ENCODE assay signal across 23 mouse cellular contexts in the genomic region with DNA sequence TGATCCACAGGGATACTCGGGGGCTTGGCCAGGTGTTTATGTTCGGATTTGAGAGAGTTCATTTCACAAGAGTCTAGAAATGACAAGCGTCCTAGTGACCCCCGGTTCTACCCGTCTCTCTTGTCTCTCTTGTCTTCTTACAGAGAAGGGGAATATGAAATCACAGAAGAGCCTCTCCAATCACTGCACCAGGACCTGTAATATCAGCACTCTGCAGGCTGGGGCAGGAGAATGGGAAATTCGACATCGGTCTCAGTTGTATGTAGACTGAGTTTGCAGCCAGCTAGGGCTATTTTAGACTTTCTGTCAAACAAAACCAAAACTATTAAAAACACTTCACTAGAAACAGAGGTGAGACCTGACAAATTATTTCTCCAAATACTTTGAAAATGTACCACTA.
DNase-seq lines count a peak whose midpoint lies in the region; ATAC-seq and TF ChIP-seq lines count a peak whose summit lies in the region.
"Had no signal": no experiment of that assay in that cellular context is flagged by ENCODE, and none has a peak within 500 bp of the region (broad histone marks: within the 10 kb centered on the region; RNA-seq: fewer than 3 reads in every experiment).

No protein-coding gene starts in this region.

- H3K4me2 ChIP-seq in forebrain, embryonic 14.5 days (ENCODE audit: low read length): 0 out of 2 replicates have a peak overlapping the region, but pooled peaks have one; percentile 1
- no peak overlapping the region for H3K4me2 ChIP-seq in forebrain, embryonic 13.5 days
- peak overlapping the region; percentile 36; the same call in 1 of the 2 replicates for H3K4me2 ChIP-seq in lung, embryonic 16.5 days (ENCODE audit: low read depth, low read length)
- H3K4me2 ChIP-seq in stomach, embryonic 15.5 days: 0 out of 2 replicates have a peak overlapping the region, but pooled peaks have one; percentile 23
- no peak overlapping the region for H3K4me2 ChIP-seq in stomach, postnatal 0 days (replicated peaks; ENCODE audit: low read depth)
- H3K4me2 ChIP-seq: embryonic facial prominence, embryonic 13.5 days; forebrain, embryonic 12.5 days; heart, embryonic 11.5 days; hindbrain, embryonic 14.5 days had no signal

- TF ChIP-seq EP300 in stomach, postnatal 0 days (optimal IDR thresholded peaks at IDR 0.05): no peak

- H3K27me3 ChIP-seq in forebrain, embryonic 14.5 days (replicated peaks; ENCODE audit: control insufficient read depth, insufficient read depth, low read length): no peaks in the 10 kb centered on the region
- H3K27me3 ChIP-seq in forebrain, embryonic 13.5 days: no peaks in the 10 kb centered on the region
- H3K27me3 ChIP-seq in lung, embryonic 16.5 days (ENCODE audit: control insufficient read depth, insufficient read depth, low read depth, low read length): no peaks in the 10 kb centered on the region
- H3K27me3 ChIP-seq in stomach, embryonic 15.5 days (replicated peaks): no peaks in the 10 kb centered on the region
- H3K27me3 ChIP-seq in stomach, postnatal 0 days (ENCODE audit: control insufficient read depth, insufficient read depth, low read length): no peaks in the 10 kb centered on the region
- H3K27me3 ChIP-seq: embryonic facial prominence, embryonic 13.5 days had no signal

- no peaks in the 10 kb centered on the region for H3K9me3 ChIP-seq in forebrain, embryonic 14.5 days (replicated peaks; ENCODE audit: control insufficient read depth, low read length)
- H3K9me3 ChIP-seq in forebrain, embryonic 13.5 days (replicated peaks): no peaks in the 10 kb centered on the region
- no peaks in the 10 kb centered on the region for H3K9me3 ChIP-seq in lung, embryonic 16.5 days (ENCODE audit: control insufficient read depth, low read length)
- H3K9me3 ChIP-seq in stomach, embryonic 15.5 days: no peaks in the 10 kb centered on the region
- H3K9me3 ChIP-seq in stomach, postnatal 0 days (ENCODE audit: control insufficient read depth, low read length): no peaks in the 10 kb centered on the region
- H3K9me3 ChIP-seq: embryonic facial prominence, embryonic 13.5 days; forebrain, embryonic 12.5 days; hindbrain, embryonic 10.5 days had no signal

- no peak overlapping the region for H3K9ac ChIP-seq in forebrain, embryonic 14.5 days (ENCODE audit: low read length)
- no peak overlapping the region for H3K9ac ChIP-seq in forebrain, embryonic 13.5 days
- H3K9ac ChIP-seq in lung, embryonic 16.5 days (ENCODE audit: low read length): no peak overlapping the region
- no peak overlapping the region for H3K9ac ChIP-seq in stomach, embryonic 15.5 days
- H3K9ac ChIP-seq in stomach, postnatal 0 days (ENCODE audit: low read length): no peak overlapping the region
- H3K9ac ChIP-seq: embryonic facial prominence, embryonic 13.5 days; forebrain, embryonic 12.5 days; hindbrain, embryonic 14.5 days had no signal

- no peak for ATAC-seq in forebrain, embryonic 14.5 days
- no peak for ATAC-seq in forebrain, embryonic 13.5 days
- ATAC-seq in lung, embryonic 16.5 days (ENCODE audit: low read depth): no peak
- no peak for ATAC-seq in stomach, embryonic 15.5 days (ENCODE audit: insufficient read depth, low FRiP score, low read depth)
- no peak for ATAC-seq in stomach, postnatal 0 days (ENCODE audit: low FRiP score, low TSS enrichment)
- ATAC-seq: CD4-positive, CD25-positive, alpha-beta regulatory T cell, adult 4 months had no signal

- 47% methylated on average over 7 of the region's 7 CpGs for WGBS in forebrain, embryonic 14.5 days
- WGBS in forebrain, embryonic 13.5 days: 36% methylated on average over 7 of the region's 7 CpGs
- WGBS in lung, embryonic 16.5 days: 20% methylated on average over 7 of the region's 7 CpGs
- 31% methylated on average over 7 of the region's 7 CpGs for WGBS in stomach, embryonic 15.5 days
- 29% methylated on average over 7 of the region's 7 CpGs for WGBS in stomach, postnatal 0 days

- H3K36me3 ChIP-seq in forebrain, embryonic 14.5 days (ENCODE audit: control insufficient read depth, insufficient read depth, low read length): no peaks in the 10 kb centered on the region
- no peaks in the 10 kb centered on the region for H3K36me3 ChIP-seq in forebrain, embryonic 13.5 days (ENCODE audit: poor library complexity, severe bottlenecking)
- H3K36me3 ChIP-seq in lung, embryonic 16.5 days (ENCODE audit: control insufficient read depth, insufficient read depth, low read length): no peaks in the 10 kb centered on the region
- no peaks in the 10 kb centered on the region for H3K36me3 ChIP-seq in stomach, embryonic 15.5 days
- no peaks in the 10 kb centered on the region for H3K36me3 ChIP-seq in stomach, postnatal 0 days (ENCODE audit: control insufficient read depth, insufficient read depth, low read length)
- H3K36me3 ChIP-seq: embryonic facial prominence, embryonic 13.5 days; forebrain, embryonic 12.5 days; G1E; hindbrain, embryonic 10.5 days had no signal

- no peak overlapping the region for H3K4me3 ChIP-seq in forebrain, embryonic 14.5 days (ENCODE audit: low read depth, low read length)
- H3K4me3 ChIP-seq in forebrain, embryonic 13.5 days: no peak overlapping the region
- peak overlapping the region; percentile 16 for H3K4me3 ChIP-seq in layer of hippocampus, adult 2 months
- H3K4me3 ChIP-seq in lung, embryonic 16.5 days (ENCODE audit: low read length): no peak overlapping the region
- H3K4me3 ChIP-seq in stomach, embryonic 15.5 days (replicated peaks): no peak overlapping the region
- H3K4me3 ChIP-seq in stomach, postnatal 0 days (ENCODE audit: low read depth, low read length): no peak overlapping the region
- H3K4me3 ChIP-seq: embryonic facial prominence, embryonic 13.5 days; forebrain, embryonic 12.5 days; heart, adult 2 months; hindbrain, embryonic 10.5 days had no signal

- TF ChIP-seq CTCF in layer of hippocampus, adult 2 months (conservative IDR thresholded peaks at IDR 0.05): no peak; the same call in 1 of the 2 replicates
- no peak for TF ChIP-seq CTCF in stomach, postnatal 0 days (IDR thresholded peaks at IDR 0.05; ENCODE audit: low read depth)

- H3K4me1 ChIP-seq in forebrain, embryonic 14.5 days (ENCODE audit: control insufficient read depth, insufficient read depth, low read length): peaks cover 11% of the 10 kb centered on the region
- peaks cover 12% of the 10 kb centered on the region for H3K4me1 ChIP-seq in forebrain, embryonic 13.5 days
- peaks cover 5% of the 10 kb centered on the region; the same call in 1 of the 2 replicates for H3K4me1 ChIP-seq in lung, embryonic 16.5 days (replicated peaks; ENCODE audit: control insufficient read depth, insufficient read depth, low read length)
- no peaks in the 10 kb centered on the region for H3K4me1 ChIP-seq in stomach, embryonic 15.5 days
- no peaks in the 10 kb centered on the region for H3K4me1 ChIP-seq in stomach, postnatal 0 days (replicated peaks; ENCODE audit: control insufficient read depth, insufficient read depth)
- H3K4me1 ChIP-seq: embryonic facial prominence, embryonic 13.5 days had no signal

- no peak overlapping the region for H3K27ac ChIP-seq in forebrain, embryonic 14.5 days (ENCODE audit: low read depth, low read length)
- no peak overlapping the region for H3K27ac ChIP-seq in forebrain, embryonic 13.5 days
- peak overlapping the region; percentile 85 for H3K27ac ChIP-seq in layer of hippocampus, adult 2 months
- H3K27ac ChIP-seq in lung, embryonic 16.5 days (ENCODE audit: low read length): no peak overlapping the region
- no peak overlapping the region for H3K27ac ChIP-seq in stomach, embryonic 15.5 days
- H3K27ac ChIP-seq in stomach, postnatal 0 days (replicated peaks): no peak overlapping the region
- H3K27ac ChIP-seq: embryonic facial prominence, embryonic 13.5 days; forebrain, embryonic 12.5 days; heart, adult 2 months; hindbrain, embryonic 10.5 days; hindbrain, embryonic 14.5 days had no signal

- DNase-seq in forebrain, embryonic 14.5 days (ENCODE audit: low spot score): no peak
- peak in 1 of 2 experiments; percentile 14 for DNase-seq in layer of hippocampus, adult 2 months (ENCODE audit: low spot score in 2 of 2)
- no peak for DNase-seq in layer of hippocampus, adult 8-10 months (ENCODE audit: low spot score in 2 of 2)
- DNase-seq in lung, postnatal 36 days: no peak
- no peak for DNase-seq in stomach, postnatal 0 days (ENCODE audit: low spot score)
- DNase-seq: adrenal gland, adult 8-10 months; adrenal gland, postnatal 36 days; B cell, adult 2 months; cerebellum, adult 18-20 months; cerebellum, adult 9-11 months; cerebellum, postnatal 36 days; gastrocnemius, postnatal 10 days; heart, adult 2 months had no signal

Comparison
In these comparisons a context has a peak if more than half of its experiments do, and no peak if none do; other contexts are left out.
1. H3K4me2 ChIP-seq: peak in forebrain, embryonic 14.5 days (single experiment), lung, embryonic 16.5 days (single experiment) and stomach, embryonic 15.5 days (single experiment); none in forebrain, embryonic 13.5 days (single experiment) and stomach, postnatal 0 days (single experiment).